Mouse (Mus musculus) lung, embryonic 15.5 days (tissue): ENCODE data around the gene Wnt3a. TPM values are rescaled to one million over a fixed set of nuclear protein-coding genes. Genes with fewer than 3 reads are reported as not detected.
A peak's percentile ranks its signal among the peaks of the same experiment; 100 is the strongest.

Experiments
- ATAC-seq: fragments of 200-750 bp; cut with Nextera tagmentation; 2 replicates; pipeline ENCODE4 v1.8.0; 2017; ENCODE audit warnings: moderate number of reproducible peaks, borderline replicate concordance; ENCODE audit not compliant: low FRiP score, low TSS enrichment; ENCODE audit errors: extremely low read depth
- H3K27ac ChIP-seq: fragments of 300-500 bp; sonication (generic); 2 replicates; pipeline ENCODE4 v1.5.1; 2015; ENCODE audit warnings: moderate library complexity, mild to moderate bottlenecking, inconsistent platforms
- H3K27me3 ChIP-seq: fragments of 300-500 bp; sonication (generic); 2 replicates; pipeline ENCODE4 v1.6.1; 2015; ENCODE audit warnings: inconsistent platforms
- H3K36me3 ChIP-seq: fragments of 300-500 bp; sonication (generic); 2 replicates; pipeline ENCODE4 v1.6.1; 2015; ENCODE audit warnings: inconsistent platforms
- H3K4me1 ChIP-seq: fragments of 300-500 bp; sonication (generic); 2 replicates; pipeline ENCODE4 v1.6.1; 2015; ENCODE audit warnings: inconsistent platforms
- H3K4me2 ChIP-seq: fragments of 300-500 bp; sonication (generic); 2 replicates; pipeline ENCODE4 v1.6.1; 2015; ENCODE audit warnings: inconsistent platforms, mild to moderate bottlenecking, moderate library complexity
- H3K4me3 ChIP-seq: fragments of 300-500 bp; sonication (generic); 2 replicates; pipeline ENCODE4 v1.5.1; 2015; ENCODE audit warnings: mild to moderate bottlenecking, inconsistent platforms
- H3K9ac ChIP-seq: fragments of 300-500 bp; sonication (generic); 2 replicates; pipeline ENCODE4 v1.6.1; 2015; ENCODE audit warnings: inconsistent platforms
- H3K9me3 ChIP-seq: fragments of 300-500 bp; sonication (generic); 2 replicates; pipeline ENCODE4 v1.6.1; 2016; ENCODE audit warnings: inconsistent platforms
- WGBS: fragments of 180-500 bp; shearing (Covaris S2); methylation state at CpG from one replicate; pipeline ENCODE4 v1.1.7; 2015; 5-methylcytosine and 5-hydroxymethylcytosine counted together
- polyA plus RNA-seq: library from polyadenylated mRNA; unstranded; fragments of >200 nt; fragmentation: Nextera tagmentation; extraction: Ambion mirVana; gene quantifications from 2 replicates; pipeline ENCODE4 v1.2.1, GENCODE M21; 2015

Wnt3a gene
- 0.08 and 0.14 TPM in 2 replicates for polyA plus RNA-seq

- Histone ChIP-seq H3K27ac (no peak within 1 kb of the TSS), H3K36me3 (no peaks in the 10 kb centered on the region), H3K4me2 (peak within 1 kb of the TSS; percentile 65), H3K4me3 (peak within 1 kb of the TSS; percentile 33), H3K4me1 (peaks cover 16% of the 10 kb centered on the region), H3K9me3 (no peaks in the 10 kb centered on the region), H3K27me3 (peaks cover 97% of the 10 kb centered on the region), H3K9ac (no peak within 1 kb of the TSS)
- ATAC-seq = no peak
- 2% methylated on average over 17 of the region's 60 CpGs for WGBS
Measured at GRCm38 (mm10) chr11:59290702-59291303, at the start of gene Wnt3a. TSS of gene Wnt3a (minus strand) at chr11:59290752.

- 87% methylated on average over 2 of the region's 2 CpGs for WGBS
- H3K4me2 ChIP-seq = no peak overlapping the region
- no peaks in the 10 kb centered on the region for H3K27me3 ChIP-seq
- ATAC-seq = no peak
- no peak overlapping the region for H3K9ac ChIP-seq
- no peaks in the 10 kb centered on the region for H3K9me3 ChIP-seq
- peaks cover 8% of the 10 kb centered on the region for H3K4me1 ChIP-seq
- no peak overlapping the region for H3K27ac ChIP-seq
- H3K4me3 ChIP-seq = no peak overlapping the region
- no peaks in the 10 kb centered on the region for H3K36me3 ChIP-seq
Measured at GRCm38 (mm10) chr11:59338736-59339120, 48.2 kb upstream of the Wnt3a start.

GRCm38 (mm10) chr11:59337955-59338735 is 47.6 kb upstream of the Wnt3a start:
- H3K9me3 ChIP-seq = no peaks in the 10 kb centered on the region
- H3K27ac ChIP-seq = no peak overlapping the region
- H3K9ac ChIP-seq = no peak overlapping the region
- H3K36me3 ChIP-seq = no peaks in the 10 kb centered on the region
- ATAC-seq = no peak
- H3K4me2 ChIP-seq = no peak overlapping the region
- WGBS = 57% methylated on average over 13 of the region's 13 CpGs
- peaks cover 8% of the 10 kb centered on the region for H3K4me1 ChIP-seq
- no peak overlapping the region for H3K4me3 ChIP-seq
- no peaks in the 10 kb centered on the region for H3K27me3 ChIP-seq

- Histone ChIP-seq H3K36me3 (no peaks in the 10 kb centered on the region), H3K27me3 (no peaks in the 10 kb centered on the region), H3K4me1 (peaks cover 8% of the 10 kb centered on the region), H3K4me3 (no peak overlapping the region), H3K27ac (no peak overlapping the region), H3K4me2 (no peak overlapping the region), H3K9ac (no peak overlapping the region), H3K9me3 (no peaks in the 10 kb centered on the region)
- WGBS = 0% methylated on average over 1 of the region's 1 CpGs
- peak; percentile 20; the same call in 1 of the 2 replicates for ATAC-seq
Measured at GRCm38 (mm10) chr11:59336381-59336780, 45.8 kb upstream of the Wnt3a start.

GRCm38 (mm10) chr11:59335942-59336341 is 45.4 kb upstream of the Wnt3a start:
- 27% methylated on average over 2 of the region's 2 CpGs for WGBS

GRCm38 (mm10) chr11:59335150-59335549 is 44.6 kb upstream of the Wnt3a start:
- Histone ChIP-seq H3K27me3 (no peaks in the 10 kb centered on the region), H3K4me1 (peaks cover 8% of the 10 kb centered on the region), H3K4me3 (no peak overlapping the region), H3K36me3 (no peaks in the 10 kb centered on the region), H3K4me2 (no peak overlapping the region), H3K9me3 (no peaks in the 10 kb centered on the region), H3K27ac (no peak overlapping the region), H3K9ac (no peak overlapping the region)
- ATAC-seq = no peak
- WGBS = 65% methylated on average over 4 of the region's 4 CpGs

More at GRCm38 (mm10) chr11:59335942-59336341, 45.4 kb upstream of the Wnt3a start:
- Histone ChIP-seq H3K4me1 (peaks cover 8% of the 10 kb centered on the region), H3K9me3 (no peaks in the 10 kb centered on the region), H3K27me3 (no peaks in the 10 kb centered on the region), H3K4me3 (no peak overlapping the region), H3K9ac (no peak overlapping the region), H3K36me3 (no peaks in the 10 kb centered on the region), H3K4me2 (no peak overlapping the region), H3K27ac (no peak overlapping the region)
- no peak for ATAC-seq

GRCm38 (mm10) chr11:59332938-59333337 is 42.4 kb upstream of the Wnt3a start:
- no peak overlapping the region for H3K4me3 ChIP-seq
- no peak overlapping the region for H3K27ac ChIP-seq
- H3K27me3 ChIP-seq = no peaks in the 10 kb centered on the region
- no peaks in the 10 kb centered on the region for H3K9me3 ChIP-seq
- no peak overlapping the region for H3K9ac ChIP-seq
- no peak for ATAC-seq
- H3K4me2 ChIP-seq = no peak overlapping the region
- no peaks in the 10 kb centered on the region for H3K36me3 ChIP-seq
- WGBS = 37% methylated on average over 9 of the region's 9 CpGs
- peaks cover 17% of the 10 kb centered on the region for H3K4me1 ChIP-seq

- Histone ChIP-seq H3K4me1 (peaks cover 12% of the 10 kb centered on the region), H3K36me3 (no peaks in the 10 kb centered on the region), H3K9me3 (no peaks in the 10 kb centered on the region), H3K9ac (no peak overlapping the region), H3K27ac (no peak overlapping the region), H3K4me2 (no peak overlapping the region), H3K27me3 (no peaks in the 10 kb centered on the region), H3K4me3 (no peak overlapping the region)
- no peak for ATAC-seq
- 66% methylated on average over 16 of the region's 16 CpGs for WGBS
Measured at GRCm38 (mm10) chr11:59331167-59331869, 40.8 kb upstream of the Wnt3a start.

GRCm38 (mm10) chr11:59330560-59330959 is 40.0 kb upstream of the Wnt3a start:
- ATAC-seq = peak; percentile 32
- H3K4me1 ChIP-seq = peaks cover 10% of the 10 kb centered on the region; the same call in 1 of the 2 replicates
- H3K9me3 ChIP-seq = no peaks in the 10 kb centered on the region
- no peak overlapping the region for H3K9ac ChIP-seq
- no peak overlapping the region for H3K4me3 ChIP-seq
- no peak overlapping the region for H3K27ac ChIP-seq
- 40% methylated on average over 5 of the region's 5 CpGs for WGBS
- H3K27me3 ChIP-seq = no peaks in the 10 kb centered on the region
- no peaks in the 10 kb centered on the region for H3K36me3 ChIP-seq
- no peak overlapping the region for H3K4me2 ChIP-seq

- Histone ChIP-seq H3K9ac (no peak overlapping the region), H3K9me3 (no peaks in the 10 kb centered on the region), H3K27me3 (no peaks in the 10 kb centered on the region), H3K4me3 (no peak overlapping the region), H3K36me3 (no peaks in the 10 kb centered on the region), H3K4me1 (peaks cover 19% of the 10 kb centered on the region), H3K27ac (no peak overlapping the region), H3K4me2 (no peak overlapping the region)
- WGBS = 44% methylated on average over 6 of the region's 6 CpGs
- no peak for ATAC-seq
Measured at GRCm38 (mm10) chr11:59329616-59330015, 39.1 kb upstream of the Wnt3a start.

GRCm38 (mm10) chr11:59327625-59328024 is 37.1 kb upstream of the Wnt3a start:
- no peak for ATAC-seq

GRCm38 (mm10) chr11:59324777-59325176 is 34.2 kb upstream of the Wnt3a start:
- 30% methylated on average over 5 of the region's 5 CpGs for WGBS
- peak; percentile 86 for ATAC-seq

More at GRCm38 (mm10) chr11:59327625-59328024, 37.1 kb upstream of the Wnt3a start:
- no peaks in the 10 kb centered on the region for H3K36me3 ChIP-seq
- WGBS = 79% methylated on average over 18 of the region's 18 CpGs
- no peak overlapping the region for H3K4me2 ChIP-seq
- H3K9me3 ChIP-seq = no peaks in the 10 kb centered on the region
- H3K27ac ChIP-seq = no peak overlapping the region
- H3K9ac ChIP-seq = no peak overlapping the region
- no peaks in the 10 kb centered on the region for H3K27me3 ChIP-seq
- no peak overlapping the region for H3K4me3 ChIP-seq
- peaks cover 19% of the 10 kb centered on the region for H3K4me1 ChIP-seq

More at GRCm38 (mm10) chr11:59324777-59325176, 34.2 kb upstream of the Wnt3a start:
- Histone ChIP-seq H3K9me3 (no peaks in the 10 kb centered on the region), H3K27me3 (no peaks in the 10 kb centered on the region), H3K36me3 (no peaks in the 10 kb centered on the region), H3K27ac (no peak overlapping the region), H3K4me3 (no peak overlapping the region), H3K9ac (no peak overlapping the region), H3K4me2 (no peak overlapping the region), H3K4me1 (peaks cover 15% of the 10 kb centered on the region)
